Mouse (Mus musculus) intestine, embryonic 15.5 days (tissue): ENCODE results near the gene Gm1993. TPM values are rescaled to one million over a fixed set of nuclear protein-coding genes. Genes with fewer than 3 reads are reported as not detected.
"Not testable (repeated sequence)": the region's sequence is repeated elsewhere in the genome, so short reads cannot be mapped to it uniquely, and the experiment has no call there.

Experiments used
- ATAC-seq: fragments of 200-750 bp; cut with Nextera tagmentation; 2 replicates; pipeline ENCODE4 v1.8.0; 2017; ENCODE audit warnings: moderate TSS enrichment, moderate library complexity
- H3K27ac ChIP-seq: fragments of 300-500 bp; sonication (generic); 2 replicates; pipeline ENCODE4 v1.5.1; 2015; ENCODE audit warnings: mild to moderate bottlenecking, inconsistent platforms
- H3K27me3 ChIP-seq: fragments of 300-500 bp; sonication (generic); replicated peaks from 2 replicates; pipeline ENCODE4 v1.6.1; 2015; ENCODE audit warnings: inconsistent platforms
- H3K36me3 ChIP-seq: fragments of 300-500 bp; sonication (generic); 2 replicates; pipeline ENCODE4 v1.6.1; 2015; ENCODE audit warnings: inconsistent platforms
- H3K4me1 ChIP-seq: fragments of 300-500 bp; sonication (generic); replicated peaks from 2 replicates; pipeline ENCODE4 v1.6.1; 2015; ENCODE audit warnings: inconsistent platforms
- H3K4me2 ChIP-seq: fragments of 300-500 bp; sonication (generic); replicated peaks from 2 replicates; pipeline ENCODE4 v1.6.1; 2015; ENCODE audit warnings: mild to moderate bottlenecking, inconsistent platforms
- H3K4me3 ChIP-seq: fragments of 300-500 bp; sonication (generic); replicated peaks from 2 replicates; pipeline ENCODE4 v1.5.1; 2015; ENCODE audit warnings: inconsistent platforms
- H3K9ac ChIP-seq: fragments of 300-500 bp; sonication (generic); 2 replicates; pipeline ENCODE4 v1.6.1; 2015; ENCODE audit warnings: inconsistent platforms
- H3K9me3 ChIP-seq: fragments of 300-500 bp; sonication (generic); 2 replicates; pipeline ENCODE4 v1.6.1; 2016; ENCODE audit warnings: inconsistent platforms
- WGBS: fragments of 180-500 bp; shearing (Covaris S2); methylation state at CpG from one replicate; pipeline ENCODE4 v1.1.7; 2015; 5-methylcytosine and 5-hydroxymethylcytosine counted together
- polyA plus RNA-seq: library from polyadenylated mRNA; unstranded; fragments of >200 nt; fragmentation: Nextera tagmentation; extraction: Ambion mirVana; gene quantifications from 2 replicates; pipeline ENCODE4 v1.2.1, GENCODE M21; 2015

Gm1993 gene
- polyA plus RNA-seq, result not detected in 2 replicates

DNA sequence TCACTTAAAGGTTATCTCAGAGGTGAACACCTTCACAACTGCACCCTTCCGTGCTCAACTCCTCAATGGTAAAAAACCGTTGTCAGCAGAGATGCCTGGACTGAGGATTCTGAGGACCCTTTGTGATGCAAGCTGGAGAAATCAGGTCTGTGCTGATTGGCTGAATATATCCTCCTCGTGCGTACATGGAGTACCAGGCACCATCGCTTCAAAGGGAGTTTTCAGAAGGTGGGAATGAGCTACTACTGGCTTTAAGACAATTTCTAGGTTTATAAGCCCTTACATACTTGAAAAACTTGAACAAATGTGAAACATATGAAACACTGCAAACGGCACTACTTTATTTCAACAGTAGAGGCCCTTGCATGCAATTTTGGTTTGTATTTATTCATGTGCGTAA lies at the start of gene Gm1993:
Gm1993 (minus strand) TSS at position 101 of the 400 bp plus-strand sequence.
- not testable (repeated sequence) for H3K9ac ChIP-seq, H3K4me2 ChIP-seq, ATAC-seq, H3K4me1 ChIP-seq, H3K27ac ChIP-seq, H3K4me3 ChIP-seq, H3K27me3 ChIP-seq, H3K36me3 ChIP-seq, H3K9me3 ChIP-seq
- WGBS, result 87% methylated on average over 7 of the region's 7 CpGs
